Mouse (Mus musculus): ENCODE data around the gene Ssu2. TPM values are rescaled to one million over a fixed set of nuclear protein-coding genes. Genes with fewer than 3 reads are reported as not detected.

Ssu2 gene
- polyA plus RNA-seq (2015; fragmentation: Nextera tagmentation; extraction: Ambion mirVana): 0.06 TPM in 1 of 2 replicates, not detected in the other

DNA sequence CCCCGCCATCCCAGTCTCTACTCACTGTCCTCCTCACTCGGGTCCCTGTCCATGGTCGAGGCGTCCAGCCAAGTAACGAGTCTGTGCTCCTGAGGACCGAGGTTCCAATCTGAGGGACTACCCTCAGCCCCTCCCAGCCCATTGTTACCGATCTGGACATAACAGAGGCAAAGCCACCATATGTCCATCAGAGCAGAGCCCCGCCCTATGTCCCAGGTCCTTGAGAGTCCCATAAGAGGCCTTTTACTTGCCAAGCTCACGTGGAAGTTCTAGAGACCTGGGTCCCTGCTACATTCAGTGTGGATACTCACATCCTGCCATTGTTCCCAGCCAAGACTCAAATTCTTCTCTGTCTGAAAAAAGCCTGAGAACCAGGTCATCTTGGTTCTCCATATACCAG is at the start of gene Ssu2:
Ssu2 (minus strand) TSS at position 77 of the 400 bp plus-strand sequence.
- no peaks in the 10 kb centered on the region for H3K4me1 ChIP-seq (ENCODE audit: control insufficient read depth, low read depth, low read length)
- no peaks in the 10 kb centered on the region for H3K36me3 ChIP-seq (ENCODE audit: control insufficient read depth, insufficient read depth)
- no peak within 1 kb of the TSS for H3K27ac ChIP-seq (ENCODE audit: low read length)
- no peaks in the 10 kb centered on the region for H3K9me3 ChIP-seq (replicated peaks; ENCODE audit: control insufficient read depth, low read length)
- H3K4me3 ChIP-seq (ENCODE audit: low read depth, low read length): no peak within 1 kb of the TSS
- 39% methylated on average over 9 of the region's 9 CpGs for WGBS (ENCODE audit: insufficient replicate concordance)
- H3K9ac ChIP-seq (ENCODE audit: low read depth, low read length): no peak within 1 kb of the TSS
- no peak for ATAC-seq (ENCODE audit: low read depth)
- no peak within 1 kb of the TSS for H3K4me2 ChIP-seq (ENCODE audit: low read depth, low read length)
- H3K27me3 ChIP-seq (ENCODE audit: control insufficient read depth, insufficient read depth, low read depth, low read length): no peaks in the 10 kb centered on the region

DNA sequence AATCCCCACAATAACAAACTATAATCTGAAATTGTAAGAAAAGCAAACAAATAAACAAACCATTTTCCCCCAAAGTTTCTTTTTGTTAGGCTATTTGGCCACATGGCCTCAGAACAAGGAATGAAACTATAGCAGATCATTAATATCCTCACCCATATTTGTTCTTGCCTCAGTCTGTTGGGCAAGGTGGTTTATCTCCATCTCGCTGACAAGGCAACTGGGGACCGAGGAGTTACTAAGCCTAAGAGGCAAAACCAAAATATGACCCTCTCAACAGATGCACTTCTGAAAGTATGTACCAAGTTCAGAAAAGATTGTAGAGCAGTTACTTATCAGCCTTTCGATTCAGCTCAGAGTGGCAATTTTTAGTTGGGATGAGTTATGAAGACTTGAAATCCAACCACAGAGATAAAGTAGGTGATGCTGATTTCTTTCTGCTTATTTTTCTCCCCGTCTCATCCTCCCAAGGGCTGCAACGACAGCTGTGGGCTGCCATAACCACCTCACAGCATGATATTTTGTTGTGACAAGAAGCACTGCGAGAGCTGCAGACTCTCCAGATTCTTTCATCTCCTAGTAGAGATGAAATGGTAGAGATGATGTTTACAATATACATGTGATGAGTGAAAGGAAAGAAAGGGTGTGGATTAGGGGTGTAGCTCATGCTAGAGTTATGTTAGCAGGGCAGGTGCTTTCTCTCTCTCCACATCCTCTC is 38.4 kb upstream of the Ssu2 start:
- Histone ChIP-seq H3K4me1 (ENCODE audit: control insufficient read depth, low read depth, low read length) (no peaks in the 10 kb centered on the region), H3K36me3 (ENCODE audit: control insufficient read depth, insufficient read depth) (no peaks in the 10 kb centered on the region), H3K4me2 (ENCODE audit: low read depth, low read length) (no peak overlapping the region), H3K27ac (ENCODE audit: low read length) (no peak overlapping the region), H3K9ac (ENCODE audit: low read depth, low read length) (no peak overlapping the region), H3K27me3 (ENCODE audit: control insufficient read depth, insufficient read depth, low read depth, low read length) (no peaks in the 10 kb centered on the region), H3K4me3 (ENCODE audit: low read depth, low read length) (no peak overlapping the region), H3K9me3 (replicated peaks; ENCODE audit: control insufficient read depth, low read length) (no peaks in the 10 kb centered on the region)
- no peak for ATAC-seq (ENCODE audit: low read depth)
- 54% methylated on average over 6 of the region's 6 CpGs for WGBS (ENCODE audit: insufficient replicate concordance)

DNA sequence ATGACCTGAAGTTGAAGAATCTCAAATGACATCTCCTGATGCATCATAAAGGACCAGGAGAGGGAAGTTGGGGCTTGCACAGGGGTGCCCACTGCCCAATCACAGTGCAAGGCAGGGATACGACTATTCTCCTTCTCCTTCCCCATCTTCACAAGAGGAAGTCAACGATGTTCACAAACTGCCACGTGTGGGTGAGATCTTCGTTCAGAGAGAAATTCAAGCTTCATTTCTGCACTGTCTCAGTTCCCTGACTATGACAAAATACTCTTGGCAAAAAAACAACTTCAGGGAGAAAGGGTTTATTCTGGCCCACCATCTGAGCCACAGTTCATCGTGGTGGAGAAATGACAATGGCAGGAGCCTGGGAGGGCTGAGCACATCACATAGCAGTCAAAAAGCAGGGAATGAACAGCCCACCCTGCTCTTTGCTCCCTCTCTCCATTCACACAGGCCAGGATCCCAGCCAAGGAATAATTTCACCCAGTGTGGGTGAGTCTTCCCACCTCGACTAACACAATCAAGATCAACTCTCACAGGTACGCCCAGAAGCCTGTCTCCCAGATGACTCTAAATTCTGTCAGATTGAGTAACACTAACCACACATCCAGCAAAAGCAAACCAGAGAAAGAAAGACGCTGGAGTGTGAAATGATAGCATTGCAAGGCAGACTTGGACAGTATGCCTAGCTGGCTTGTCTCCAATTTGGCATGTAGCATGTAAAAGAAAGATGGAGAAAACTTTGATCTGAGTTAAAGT is 36.1 kb upstream of the Ssu2 start:
- Histone ChIP-seq H3K27me3 (ENCODE audit: control insufficient read depth, insufficient read depth, low read depth, low read length) (no peaks in the 10 kb centered on the region), H3K9ac (ENCODE audit: low read depth, low read length) (no peak overlapping the region), H3K27ac (ENCODE audit: low read length) (no peak overlapping the region), H3K4me2 (ENCODE audit: low read depth, low read length) (no peak overlapping the region), H3K9me3 (replicated peaks; ENCODE audit: control insufficient read depth, low read length) (no peaks in the 10 kb centered on the region), H3K4me1 (ENCODE audit: control insufficient read depth, low read depth, low read length) (no peaks in the 10 kb centered on the region), H3K36me3 (ENCODE audit: control insufficient read depth, insufficient read depth) (no peaks in the 10 kb centered on the region), H3K4me3 (ENCODE audit: low read depth, low read length) (no peak overlapping the region)
- 55% methylated on average over 8 of the region's 8 CpGs for WGBS (ENCODE audit: insufficient replicate concordance)
- ATAC-seq (ENCODE audit: low read depth): no peak

DNA sequence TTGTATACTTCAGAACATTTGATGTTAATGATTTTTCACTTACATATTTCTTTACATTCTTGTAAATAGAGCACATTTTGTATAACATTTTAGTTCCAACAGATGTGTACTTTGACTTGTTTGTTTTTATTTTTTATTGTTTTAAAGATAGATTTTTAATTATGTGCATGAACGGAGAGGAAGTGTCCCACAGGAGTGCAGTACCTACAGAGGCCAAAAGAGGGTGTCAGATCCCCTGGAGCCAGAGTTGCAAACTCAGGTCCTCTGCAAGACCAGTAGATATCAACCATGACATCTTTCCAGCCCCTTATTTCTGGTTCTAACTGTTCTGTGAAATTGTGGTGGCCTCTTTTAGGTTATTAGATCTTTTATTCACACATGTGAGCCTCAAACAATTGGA is 33.1 kb upstream of the Ssu2 start:
- WGBS (ENCODE audit: insufficient replicate concordance): 69% methylated on average over 1 of the region's 1 CpGs
- Histone ChIP-seq H3K4me3 (ENCODE audit: low read depth, low read length) (no peak overlapping the region), H3K27ac (ENCODE audit: low read length) (no peak overlapping the region), H3K4me1 (ENCODE audit: control insufficient read depth, low read depth, low read length) (no peaks in the 10 kb centered on the region), H3K9ac (ENCODE audit: low read depth, low read length) (no peak overlapping the region), H3K4me2 (ENCODE audit: low read depth, low read length) (no peak overlapping the region), H3K27me3 (ENCODE audit: control insufficient read depth, insufficient read depth, low read depth, low read length) (no peaks in the 10 kb centered on the region), H3K36me3 (ENCODE audit: control insufficient read depth, insufficient read depth) (no peaks in the 10 kb centered on the region), H3K9me3 (replicated peaks; ENCODE audit: control insufficient read depth, low read length) (no peaks in the 10 kb centered on the region)
- no peak for ATAC-seq (ENCODE audit: low read depth)

DNA sequence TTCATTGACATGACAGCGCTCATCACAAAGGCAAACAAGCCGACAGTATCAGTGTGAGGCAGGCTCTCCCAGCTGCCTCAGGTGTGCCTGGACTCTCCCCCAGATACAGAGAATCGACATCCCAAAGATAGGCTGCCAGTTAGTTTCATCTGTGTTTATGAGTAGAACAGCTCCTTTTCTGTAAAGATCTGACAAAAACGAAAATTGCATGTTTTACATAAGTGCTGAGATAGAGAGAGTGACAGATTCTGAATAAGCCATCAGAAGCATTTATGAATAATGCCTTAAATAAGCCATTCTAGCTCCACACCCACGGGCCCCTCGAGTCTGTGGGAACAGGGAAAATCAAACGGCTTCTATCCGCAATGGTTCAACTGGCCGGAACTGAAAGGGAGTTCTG is 31.5 kb upstream of the Ssu2 start:
- no peak overlapping the region for H3K27ac ChIP-seq (ENCODE audit: low read length)
- ATAC-seq (ENCODE audit: low read depth): no peak
- no peak overlapping the region for H3K9ac ChIP-seq (ENCODE audit: low read depth, low read length)
- no peak overlapping the region for H3K4me2 ChIP-seq (ENCODE audit: low read depth, low read length)
- H3K4me3 ChIP-seq (ENCODE audit: low read depth, low read length): no peak overlapping the region
- 61% methylated on average over 9 of the region's 9 CpGs for WGBS (ENCODE audit: insufficient replicate concordance)
- H3K9me3 ChIP-seq (replicated peaks; ENCODE audit: control insufficient read depth, low read length): no peaks in the 10 kb centered on the region
- no peaks in the 10 kb centered on the region for H3K27me3 ChIP-seq (ENCODE audit: control insufficient read depth, insufficient read depth, low read depth, low read length)
- no peaks in the 10 kb centered on the region for H3K36me3 ChIP-seq (ENCODE audit: control insufficient read depth, insufficient read depth)
- no peaks in the 10 kb centered on the region for H3K4me1 ChIP-seq (ENCODE audit: control insufficient read depth, low read depth, low read length)

DNA sequence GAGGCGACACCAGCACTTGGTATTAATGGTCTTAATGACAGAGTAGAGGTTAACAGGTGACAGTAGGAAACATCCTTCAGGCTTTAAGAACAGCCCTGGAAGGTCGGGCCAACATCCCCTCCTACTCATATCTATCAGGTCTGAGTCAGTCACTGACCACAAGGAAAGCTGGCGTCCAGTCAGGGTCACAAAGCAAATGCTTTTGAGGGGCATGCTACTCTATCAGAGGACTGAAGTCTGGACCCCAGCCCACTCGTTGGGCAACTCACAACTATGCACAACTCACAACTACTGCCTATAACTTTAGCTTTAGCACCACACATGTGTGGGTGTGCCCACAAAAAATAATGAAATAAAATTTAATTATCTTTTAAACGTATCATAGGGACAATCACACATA is 16.3 kb upstream of the Ssu2 start:
- no peaks in the 10 kb centered on the region for H3K9me3 ChIP-seq (replicated peaks; ENCODE audit: control insufficient read depth, low read length)

DNA sequence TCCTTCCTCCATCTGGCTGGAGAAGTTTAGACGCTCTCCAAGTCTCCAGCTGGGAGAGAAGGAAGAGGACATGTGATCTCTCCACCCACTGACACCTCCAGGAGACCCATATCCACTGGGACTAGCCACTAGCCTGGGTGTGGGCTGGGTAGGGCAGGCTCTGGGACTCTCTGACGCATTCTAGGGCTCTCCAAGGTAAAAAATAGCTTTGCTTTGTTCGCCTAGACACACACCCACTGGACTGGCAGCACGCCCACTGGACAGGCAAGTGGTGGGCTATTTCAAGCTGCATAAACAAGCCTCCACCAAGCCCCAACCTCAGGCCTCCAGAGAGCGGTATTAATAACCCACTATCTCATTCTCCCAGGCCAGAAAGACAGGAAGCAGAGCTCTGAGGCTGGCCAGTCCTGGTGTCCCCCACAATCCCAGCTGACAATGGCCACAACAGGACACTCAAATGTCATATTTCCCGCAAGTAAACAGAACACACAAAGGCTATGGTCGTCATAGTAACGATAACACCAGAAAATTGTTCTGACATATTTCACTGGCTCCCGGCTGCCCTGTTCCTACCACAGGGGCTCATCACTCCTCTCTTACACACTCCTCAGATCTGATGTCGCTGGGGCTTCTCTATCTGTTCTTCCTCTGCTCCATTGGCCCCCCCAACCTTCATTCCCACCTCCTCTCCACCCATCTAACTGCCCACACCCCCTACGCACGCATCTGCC is 14.3 kb upstream of the Ssu2 start:
- Histone ChIP-seq H3K27ac (ENCODE audit: low read length) (no peak overlapping the region), H3K4me2 (ENCODE audit: low read depth, low read length) (no peak overlapping the region)
- ATAC-seq (ENCODE audit: low read depth): peak; percentile 43

More for the DNA sequence above, 16.3 kb upstream of the Ssu2 start:
- ATAC-seq (ENCODE audit: low read depth): no peak
- no peak overlapping the region for H3K27ac ChIP-seq (ENCODE audit: low read length)
- H3K4me3 ChIP-seq (ENCODE audit: low read depth, low read length): no peak overlapping the region
- H3K4me2 ChIP-seq (ENCODE audit: low read depth, low read length): no peak overlapping the region
- H3K9ac ChIP-seq (ENCODE audit: low read depth, low read length): no peak overlapping the region
- no peaks in the 10 kb centered on the region for H3K4me1 ChIP-seq (ENCODE audit: control insufficient read depth, low read depth, low read length)
- no peaks in the 10 kb centered on the region for H3K36me3 ChIP-seq (ENCODE audit: control insufficient read depth, insufficient read depth)
- WGBS (ENCODE audit: insufficient replicate concordance): 46% methylated on average over 5 of the region's 5 CpGs
- H3K27me3 ChIP-seq (ENCODE audit: control insufficient read depth, insufficient read depth, low read depth, low read length): no peaks in the 10 kb centered on the region

DNA sequence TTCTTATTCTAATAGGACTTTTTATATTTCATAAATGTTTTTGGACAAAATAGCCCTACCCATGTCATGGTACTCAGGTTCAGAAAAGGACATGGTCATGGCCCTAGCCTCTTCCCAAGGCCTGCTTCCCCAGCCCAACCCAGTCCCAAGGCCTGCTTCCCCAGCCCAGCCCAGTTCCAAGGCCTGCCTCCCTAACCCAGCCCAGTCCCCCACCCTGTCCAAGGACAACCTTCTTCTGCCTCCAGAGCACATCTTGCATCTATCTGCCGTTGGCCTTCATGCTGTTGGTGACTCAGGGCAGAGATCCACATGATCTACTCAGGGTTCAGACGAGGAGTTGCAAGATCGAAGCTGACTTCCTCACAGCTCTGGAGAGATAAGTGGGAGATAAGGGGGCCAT is 9.5 kb upstream of the Ssu2 start:
- Histone ChIP-seq H3K9me3 (replicated peaks; ENCODE audit: control insufficient read depth, low read length) (no peaks in the 10 kb centered on the region), H3K36me3 (ENCODE audit: control insufficient read depth, insufficient read depth) (no peaks in the 10 kb centered on the region), H3K4me2 (ENCODE audit: low read depth, low read length) (no peak overlapping the region), H3K27ac (ENCODE audit: low read length) (no peak overlapping the region), H3K4me3 (ENCODE audit: low read depth, low read length) (no peak overlapping the region), H3K27me3 (ENCODE audit: control insufficient read depth, insufficient read depth, low read depth, low read length) (no peaks in the 10 kb centered on the region), H3K9ac (ENCODE audit: low read depth, low read length) (no peak overlapping the region), H3K4me1 (ENCODE audit: control insufficient read depth, low read depth, low read length) (no peaks in the 10 kb centered on the region)
- ATAC-seq (ENCODE audit: low read depth): no peak
- WGBS (ENCODE audit: insufficient replicate concordance): 17% methylated on average over 3 of the region's 3 CpGs

More for the DNA sequence above, 14.3 kb upstream of the Ssu2 start:
- WGBS (ENCODE audit: insufficient replicate concordance): 32% methylated on average over 12 of the region's 12 CpGs
- Histone ChIP-seq H3K4me3 (ENCODE audit: low read depth, low read length) (no peak overlapping the region), H3K9ac (ENCODE audit: low read depth, low read length) (no peak overlapping the region), H3K27me3 (ENCODE audit: control insufficient read depth, insufficient read depth, low read depth, low read length) (no peaks in the 10 kb centered on the region), H3K36me3 (ENCODE audit: control insufficient read depth, insufficient read depth) (no peaks in the 10 kb centered on the region), H3K9me3 (replicated peaks; ENCODE audit: control insufficient read depth, low read length) (no peaks in the 10 kb centered on the region), H3K4me1 (ENCODE audit: control insufficient read depth, low read depth, low read length) (no peaks in the 10 kb centered on the region)

DNA sequence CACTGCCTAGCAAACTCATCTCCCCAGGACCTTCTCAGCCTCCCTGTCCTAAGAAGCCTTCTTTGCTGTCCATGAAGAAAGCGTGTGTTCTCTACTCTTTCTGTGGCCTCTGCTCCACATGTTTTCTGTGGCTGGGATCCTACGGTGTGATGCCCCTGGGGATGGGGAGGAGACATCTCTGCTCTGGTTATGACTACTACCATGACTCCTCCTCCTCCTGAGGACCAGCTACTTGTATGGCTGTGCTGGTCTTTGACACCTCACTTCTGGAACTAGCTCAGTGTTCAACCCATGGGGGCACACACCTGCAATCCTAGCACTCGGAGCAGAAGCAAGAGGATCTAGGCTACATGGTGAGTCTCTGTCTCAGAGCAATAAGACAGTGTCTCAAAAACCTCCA is 8.5 kb upstream of the Ssu2 start:
- 70% methylated on average over 3 of the region's 3 CpGs for WGBS (ENCODE audit: insufficient replicate concordance)
- H3K4me2 ChIP-seq (ENCODE audit: low read depth, low read length): no peak overlapping the region
- no peak for ATAC-seq (ENCODE audit: low read depth)

More for the DNA sequence above, 8.5 kb upstream of the Ssu2 start:
- no peak overlapping the region for H3K9ac ChIP-seq (ENCODE audit: low read depth, low read length)
- H3K27ac ChIP-seq (ENCODE audit: low read length): no peak overlapping the region
- H3K4me1 ChIP-seq (ENCODE audit: control insufficient read depth, low read depth, low read length): no peaks in the 10 kb centered on the region
- H3K9me3 ChIP-seq (replicated peaks; ENCODE audit: control insufficient read depth, low read length): no peaks in the 10 kb centered on the region
- H3K4me3 ChIP-seq (ENCODE audit: low read depth, low read length): no peak overlapping the region
- no peaks in the 10 kb centered on the region for H3K27me3 ChIP-seq (ENCODE audit: control insufficient read depth, insufficient read depth, low read depth, low read length)
- H3K36me3 ChIP-seq (ENCODE audit: control insufficient read depth, insufficient read depth): no peaks in the 10 kb centered on the region
